Mouse (Mus musculus) hindlimb bud, embryonic 11.5 days (tissue): ENCODE data around the gene Gm45711.
"Not testable (repeated sequence)": the region's sequence is repeated elsewhere in the genome, so short reads cannot be mapped to it uniquely, and the experiment has no call there.

Experiments used
- DNase-seq: peaks from one replicate; pipeline ENCODE4 v3.0.0-alpha.2; 2012; ENCODE audit warnings: low read depth, low spot score; ENCODE audit errors: extremely low spot score

Gene Gm45711

DNA sequence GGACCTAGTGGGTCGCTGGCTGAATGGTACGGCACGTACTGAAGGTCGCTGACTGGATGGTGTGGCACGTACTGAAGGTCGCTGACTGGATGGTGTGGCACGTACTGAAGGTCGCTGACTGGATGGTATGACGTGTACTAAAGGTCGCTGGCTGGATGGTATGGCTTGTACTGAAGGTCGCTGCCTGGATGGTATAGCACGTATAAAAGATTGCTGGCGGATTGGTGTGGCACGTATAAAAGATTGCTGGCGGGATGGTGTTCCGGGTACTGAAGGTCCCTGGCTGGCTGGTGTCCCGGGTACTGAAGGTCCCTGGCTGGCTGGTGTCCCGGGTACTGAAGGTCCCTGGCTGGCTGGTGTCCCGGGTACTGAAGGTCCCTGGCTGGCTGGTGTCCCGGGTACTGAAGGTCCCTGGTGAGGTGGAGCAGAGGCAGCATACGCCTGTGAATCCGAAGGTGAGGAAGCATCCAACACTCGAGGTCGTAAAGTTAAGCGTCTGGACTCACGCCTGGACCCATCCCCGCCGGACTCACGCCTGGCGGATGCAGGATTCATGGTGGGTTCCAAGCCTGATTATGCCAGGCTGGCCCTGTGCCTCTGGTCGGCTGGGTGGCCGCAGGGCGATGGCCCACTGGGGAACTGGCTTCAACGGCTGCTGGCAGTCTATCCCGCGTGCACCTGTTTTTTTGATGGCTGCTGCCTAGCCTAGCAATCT lies at the start of gene Gm45711, which contains the start of gene Cmtm1:
Gm45711 (minus strand) TSS at position 641 of the 715 bp plus-strand sequence.
Cmtm1 (minus strand) TSS at position 705 of the 715 bp plus-strand sequence.
- DNase-seq = not testable (repeated sequence)

DNA sequence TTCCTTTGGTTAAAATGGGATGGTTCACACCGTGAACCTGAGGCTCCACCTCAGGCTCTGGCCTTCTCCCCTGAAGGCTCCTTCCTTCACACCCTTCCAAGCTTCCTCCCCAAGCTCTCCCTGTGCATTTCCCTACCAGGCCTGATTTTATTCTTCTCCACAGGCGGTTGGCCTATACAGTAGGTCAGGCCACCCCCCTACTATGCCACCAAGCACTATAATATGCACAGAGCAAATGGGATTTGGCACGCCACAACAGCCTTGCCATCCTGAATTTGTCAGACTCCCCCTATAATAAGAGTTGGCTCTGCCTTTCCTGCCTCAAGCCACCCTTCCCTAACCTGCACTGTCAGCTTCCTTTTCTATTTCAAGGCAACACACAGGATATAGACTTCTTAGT lies 48.8 kb upstream of the Gm45711 start:
- DNase-seq = no peak

DNA sequence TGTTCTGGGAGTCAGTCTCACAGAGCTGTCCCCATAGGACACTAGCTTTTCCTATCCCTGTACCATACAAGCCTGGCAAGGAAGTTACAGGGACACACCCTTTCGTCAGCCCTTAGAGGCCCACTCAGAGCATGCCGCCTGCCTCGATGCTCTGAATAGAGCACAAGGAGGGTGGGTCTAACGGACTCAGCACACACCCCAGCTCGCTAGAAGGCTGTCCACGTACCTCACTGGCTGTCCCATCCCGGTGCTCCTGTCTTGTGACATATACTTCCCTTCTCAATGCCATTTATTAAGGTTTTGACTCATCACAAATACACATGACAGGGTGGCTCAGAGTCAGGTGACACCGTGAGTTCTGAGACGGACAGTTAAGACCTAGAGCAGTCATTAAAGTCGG lies 44.6 kb upstream of the Gm45711 start:
- no peak for DNase-seq

DNA sequence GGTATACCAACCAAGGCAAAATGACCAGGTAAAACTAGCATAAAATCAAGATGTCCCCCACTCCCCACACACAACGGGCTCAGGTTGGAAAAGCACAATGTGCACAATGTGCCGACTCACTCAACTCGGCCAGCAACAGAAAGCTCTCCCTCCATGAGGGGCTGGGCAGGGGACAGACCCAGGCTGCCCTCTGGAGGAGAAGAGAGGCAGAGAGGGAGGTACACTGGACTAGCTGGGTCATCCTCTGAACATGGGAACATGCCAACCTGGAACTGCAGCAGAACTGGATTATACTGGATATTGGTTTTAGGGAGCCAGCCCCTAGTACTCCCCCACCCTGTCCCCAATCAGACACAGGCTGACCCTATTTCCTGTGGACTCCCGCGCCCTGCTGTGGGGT lies 43.3 kb upstream of the Gm45711 start:
- no peak for DNase-seq

DNA sequence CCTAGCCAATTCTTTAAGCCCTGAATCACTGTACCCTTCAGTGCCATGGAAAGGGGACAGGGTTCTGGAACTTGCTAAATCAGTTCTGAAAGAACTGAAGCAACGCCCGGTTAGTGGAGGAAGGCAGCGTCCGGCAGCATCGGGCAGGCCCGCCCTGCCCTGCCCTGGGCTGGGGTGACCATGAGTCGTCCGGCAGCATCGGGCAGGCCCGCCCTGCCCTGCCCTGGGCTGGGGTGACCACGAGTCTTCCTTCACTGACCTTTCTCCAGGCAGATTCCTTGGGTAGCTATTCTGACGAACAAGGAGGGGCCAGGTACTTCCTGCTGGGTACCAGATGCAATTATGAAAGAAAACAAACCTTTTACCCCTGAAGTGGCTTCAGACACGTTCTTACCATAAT lies 40.2 kb upstream of the Gm45711 start:
- no peak for DNase-seq

GRCm38 (mm10) chr8:104348971-104349370 lies 39.1 kb upstream of the Gm45711 start:
- no peak for DNase-seq

GRCm38 (mm10) chr8:104346706-104347105 lies 36.8 kb upstream of the Gm45711 start:
- no peak for DNase-seq

DNA sequence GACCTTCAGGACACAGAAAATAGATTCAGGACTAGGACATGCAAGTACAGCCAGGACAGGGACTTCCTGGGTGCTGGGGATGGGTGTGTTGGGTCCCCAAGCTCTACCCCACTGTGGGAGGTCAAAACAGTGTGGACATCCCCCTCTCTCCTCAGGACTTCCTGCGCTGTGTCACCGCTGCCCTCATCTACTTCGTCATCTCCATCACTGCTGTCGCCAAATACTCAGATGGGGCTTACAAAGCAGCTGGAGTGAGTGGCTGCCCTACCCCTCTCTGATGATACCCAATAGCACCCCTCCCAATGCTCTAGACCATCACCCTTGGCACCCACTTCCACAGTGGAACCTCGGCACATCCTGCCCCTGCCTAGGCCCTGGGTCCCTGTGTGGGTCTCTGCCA lies 34.7 kb upstream of the Gm45711 start:
- DNase-seq = no peak

DNA sequence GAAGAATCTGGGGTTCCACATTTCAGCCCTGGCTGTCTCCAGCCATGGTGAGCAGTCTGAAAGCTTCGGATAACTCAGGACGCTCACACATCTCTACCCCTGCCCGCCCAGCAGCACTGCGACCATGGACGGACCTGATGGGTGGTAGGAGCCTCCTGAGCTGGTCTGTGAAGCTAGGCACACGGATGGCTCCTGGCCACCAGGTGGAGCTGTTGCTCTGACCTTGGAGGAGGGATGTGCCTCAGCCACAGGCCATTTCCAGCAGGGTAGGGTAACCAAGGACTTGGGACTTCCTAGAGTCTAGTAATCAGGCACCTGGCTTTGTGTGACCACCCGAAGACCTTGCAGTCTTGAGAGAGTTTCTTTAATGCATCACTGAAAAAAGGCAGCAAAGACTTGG lies 34.1 kb upstream of the Gm45711 start:
- DNase-seq = peak; percentile 77

GRCm38 (mm10) chr8:104342426-104342825 lies 32.5 kb upstream of the Gm45711 start:
- no peak for DNase-seq

- no peak for DNase-seq
These were observed 31.8 kb upstream of the Gm45711 start for GRCm38 (mm10) chr8:104341678-104342077.

DNA sequence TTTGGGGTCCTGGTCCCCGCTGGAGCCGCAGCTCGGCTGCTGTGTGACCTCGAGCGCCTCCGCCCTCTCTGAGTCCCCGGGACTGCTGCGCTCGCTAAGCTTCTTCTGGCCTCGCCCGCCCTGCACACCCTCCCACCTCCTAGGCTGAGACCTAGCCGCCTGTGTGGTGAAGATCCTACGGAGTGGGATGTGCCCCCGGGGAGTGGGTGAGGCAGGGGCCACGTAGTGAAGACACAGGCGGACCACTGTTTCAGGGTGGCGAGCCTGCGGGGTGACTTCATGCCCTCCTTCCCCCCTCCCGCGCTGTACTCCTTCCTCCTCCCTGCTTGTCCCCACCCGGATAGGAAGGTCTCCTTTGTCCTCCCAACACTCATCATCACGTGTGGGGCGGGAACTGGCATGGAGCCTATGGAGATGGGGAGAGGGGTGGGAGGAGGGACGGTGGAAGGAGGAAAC lies 31.3 kb upstream of the Gm45711 start:
- DNase-seq = no peak

DNA sequence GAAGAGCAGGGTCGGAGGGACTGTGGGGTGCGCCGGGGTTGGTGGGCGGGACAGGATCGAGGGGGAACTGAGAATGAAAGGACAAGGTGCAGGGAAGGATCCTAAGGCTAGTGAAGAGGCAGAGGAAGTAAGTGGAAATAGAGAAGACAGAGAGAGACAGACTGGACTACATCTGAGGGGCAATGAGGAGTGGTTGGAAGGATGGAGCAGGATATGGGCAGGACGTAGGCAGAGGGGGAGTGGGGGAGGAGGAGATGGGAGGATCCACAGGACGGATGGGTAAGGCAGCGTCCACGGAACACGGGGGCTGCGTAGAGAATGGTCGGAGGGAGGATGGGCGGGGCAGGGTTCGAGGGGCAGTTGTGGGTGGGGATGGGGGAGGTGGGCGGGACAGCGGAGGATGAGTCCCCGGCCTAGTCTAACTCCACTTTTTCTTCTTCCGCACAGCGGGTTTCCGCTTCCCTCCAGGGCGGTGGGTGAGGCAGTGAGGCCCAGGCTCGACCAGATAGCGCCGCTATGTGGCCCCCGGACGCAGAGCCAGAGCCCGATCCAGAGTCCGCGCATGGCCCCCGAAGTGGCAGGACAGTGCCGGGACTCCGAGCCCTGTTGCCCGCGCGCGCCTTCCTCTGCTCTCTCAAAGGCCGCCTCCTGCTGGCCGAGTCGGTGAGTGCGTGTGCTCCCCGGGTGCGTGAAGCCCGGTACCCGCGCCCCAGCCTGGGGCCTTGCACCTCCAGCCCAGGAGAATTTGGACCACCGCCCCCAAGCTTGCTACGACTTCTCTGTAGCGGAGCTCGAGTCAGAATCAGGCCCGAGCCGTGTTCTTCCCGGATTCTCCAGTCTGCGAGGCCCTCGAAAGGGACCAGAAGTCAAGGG lies 30.6 kb upstream of the Gm45711 start:
- no peak for DNase-seq

DNA sequence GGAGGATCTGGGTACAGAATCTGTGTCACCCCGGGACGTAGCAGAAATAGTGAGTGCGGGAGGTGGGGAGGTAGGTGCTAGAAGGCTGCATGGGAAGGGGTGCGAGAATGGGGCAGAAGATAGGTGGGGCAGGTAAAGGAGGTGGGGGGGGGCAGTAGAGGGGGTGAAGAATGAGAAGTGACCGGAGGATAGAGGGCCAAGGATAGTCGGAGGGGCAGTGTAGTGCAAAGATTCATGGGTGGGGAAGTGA lies 30.0 kb upstream of the Gm45711 start:
- no peak for DNase-seq

DNA sequence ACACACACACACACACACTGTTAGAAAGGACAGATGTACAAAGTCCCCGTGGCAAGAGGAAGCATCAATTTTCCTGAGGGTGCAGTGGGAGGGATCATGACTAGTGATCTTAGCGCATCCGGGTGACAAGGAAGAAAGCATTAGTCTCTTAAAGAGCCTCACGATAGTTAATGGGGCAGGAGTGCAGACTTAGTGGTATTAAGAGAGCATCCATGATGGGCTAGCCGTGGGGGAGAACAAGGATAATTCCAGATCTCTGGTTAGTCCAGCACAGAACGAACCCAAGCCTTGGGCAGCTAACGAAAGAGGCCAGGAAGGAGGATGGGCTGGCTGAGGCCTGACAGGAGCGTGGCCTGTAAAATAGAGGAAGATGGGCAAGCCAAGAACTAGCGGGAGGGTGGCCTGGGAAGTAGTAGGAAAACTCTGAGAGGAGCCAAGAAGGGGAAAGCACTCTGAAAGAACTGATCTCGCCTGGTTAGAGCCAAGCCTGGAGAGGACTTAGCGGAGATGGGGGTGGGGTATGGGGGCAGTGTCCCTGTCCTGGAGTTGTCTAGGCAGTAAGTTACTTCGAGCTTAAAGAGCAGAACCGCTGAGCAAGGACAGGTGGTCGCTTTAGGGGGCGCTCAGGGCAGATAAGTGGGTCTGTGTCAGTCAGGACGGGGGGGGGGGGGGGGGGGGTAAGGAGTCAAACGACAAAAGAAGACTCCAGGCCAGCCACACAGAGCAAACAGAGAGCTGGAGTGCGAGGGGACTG lies 29.5 kb upstream of the Gm45711 start, which contains the start of gene Cmtm3:
Cmtm3 (plus strand) TSS at position 182 of the 754 bp plus-strand sequence.
- DNase-seq = no peak

DNA sequence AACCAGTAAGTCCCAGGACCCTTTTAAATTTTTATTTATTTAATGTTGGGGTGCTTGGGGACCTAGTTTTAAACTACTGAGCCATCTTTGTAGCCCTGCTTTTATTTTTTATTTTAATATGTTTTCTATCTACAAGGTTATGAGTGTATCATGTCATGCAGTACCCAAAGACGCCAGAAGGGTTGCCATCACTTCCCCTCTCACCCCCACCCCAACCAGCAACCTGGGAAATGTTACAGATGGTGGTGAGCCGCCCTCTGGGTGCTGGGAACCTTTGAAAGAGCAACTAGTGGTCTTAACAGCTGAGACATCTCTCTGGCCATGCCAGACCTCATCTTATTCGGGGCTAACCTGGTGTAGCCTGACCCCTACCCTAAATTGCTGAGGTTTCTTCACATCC lies 28.0 kb upstream of the Gm45711 start:
- no peak for DNase-seq

DNA sequence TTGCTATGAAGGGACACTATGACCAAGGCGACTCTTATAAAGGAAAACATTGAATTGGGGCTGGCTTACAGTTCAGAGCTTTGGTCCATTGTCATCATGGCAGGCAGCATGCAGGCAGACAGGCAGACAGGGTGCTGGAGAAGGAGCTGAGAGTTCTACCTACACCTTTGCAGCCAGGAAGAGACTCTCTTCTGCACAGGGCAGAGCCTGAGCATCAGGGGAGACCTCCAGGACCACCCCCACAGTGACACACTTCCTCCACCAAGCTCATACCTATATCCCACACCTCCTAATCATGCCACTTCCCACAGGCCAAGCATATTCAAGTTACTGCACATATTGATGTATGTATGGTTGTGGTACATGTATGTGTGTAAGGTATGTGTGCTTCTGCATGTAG lies 26.9 kb upstream of the Gm45711 start:
- no peak for DNase-seq

GRCm38 (mm10) chr8:104334196-104334595 lies 24.3 kb upstream of the Gm45711 start:
- no peak for DNase-seq

DNA sequence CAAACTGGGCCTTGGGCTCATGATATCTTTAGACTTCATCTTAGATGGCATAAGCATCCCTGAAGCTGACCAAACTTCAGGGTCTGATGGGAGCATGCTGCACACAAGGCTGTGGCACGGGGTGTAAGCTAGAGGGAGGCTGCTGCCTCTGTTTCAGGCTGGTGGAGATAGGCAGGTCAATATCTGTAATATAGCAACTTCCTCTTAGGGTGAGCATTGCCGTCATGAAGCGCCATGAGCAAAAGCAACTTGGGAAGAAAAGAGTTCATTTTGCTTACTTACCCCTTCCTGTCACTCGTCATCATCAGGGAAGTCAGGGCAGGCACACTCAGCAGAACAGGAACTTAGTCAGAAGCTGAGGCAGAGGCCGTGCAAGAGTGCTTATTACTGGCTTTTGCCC lies 23.9 kb upstream of the Gm45711 start:
- DNase-seq = no peak

- no peak for DNase-seq
These were observed 23.1 kb upstream of the Gm45711 start for GRCm38 (mm10) chr8:104332665-104333631.
